Mouse (Mus musculus) left cerebral cortex, postnatal 36 days (tissue): ENCODE results near the gene Pfkfb3. TPM values are rescaled to one million over a fixed set of nuclear protein-coding genes. Genes with fewer than 3 reads are reported as not detected.
A peak's percentile ranks its signal among the peaks of the same experiment; 100 is the strongest.

Experiments
- DNase-seq, 2 experiments: peaks; one replicate each; pipeline ENCODE4 v3.0.0; 2021 to 2022; ENCODE audit warnings: low spot score in 2 of 2, mixed read lengths in 1 of 2
- intact Hi-C: fragments of 180-260 bp; cut with DNase I; formaldehyde crosslinking; loops from one replicate; pipeline ENCODE4 v1.15.1; 2025
- total RNA-seq, 2 experiments: library from RNA; stranded (reverse); gene quantifications; 2 replicates each; pipeline ENCODE4 v1.2.3; 2021

The Pfkfb3 gene
- total RNA-seq, 2 experiments from 2014 or later: 25.0 to 32.4 TPM

- intact Hi-C loops: no loop called here
These were observed 40.6 kb downstream of the Pfkfb3 start for GRCm38 (mm10) chr2:11513057-11513967.

GRCm38 (mm10) chr2:11512127-11512526 lies 41.8 kb downstream of the Pfkfb3 start:
- intact Hi-C loops: no loop called here
- no peak for DNase-seq

More at GRCm38 (mm10) chr2:11513057-11513967, 40.6 kb downstream of the Pfkfb3 start:
- peak in 1 of 2 experiments; percentile 19 for DNase-seq

DNA sequence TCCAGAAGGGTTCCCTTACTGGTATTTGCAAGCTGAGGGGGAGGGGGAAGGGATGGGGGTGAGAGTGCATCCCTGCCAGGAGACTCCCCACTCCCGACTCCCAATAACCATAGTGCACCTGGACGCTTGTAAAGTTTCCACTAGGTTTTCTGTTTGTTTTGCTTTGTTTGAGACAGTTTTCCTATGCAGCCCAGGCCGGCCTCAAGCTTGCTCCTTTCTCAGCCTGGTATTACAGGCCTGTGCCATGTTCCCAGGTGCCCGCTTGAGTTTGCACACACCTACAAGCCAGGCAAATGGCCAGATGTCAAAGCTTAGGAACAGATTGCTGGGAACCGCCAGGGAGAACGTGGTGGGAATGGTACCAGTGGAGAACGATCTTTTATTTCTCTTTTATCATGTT lies 50.1 kb downstream of the Pfkfb3 start:
- intact Hi-C loops: loop anchor here (5.0 kb wide), 2 partner anchors 34 to 76 kb away; no protein-coding TSS in a partner anchor
- DNase-seq: peak in 1 of 2 experiments; percentile 8

GRCm38 (mm10) chr2:11502901-11503431 lies 50.9 kb downstream of the Pfkfb3 start:
- intact Hi-C loops: loop anchor here (5.0 kb wide), 2 partner anchors 34 to 76 kb away; no protein-coding TSS in a partner anchor
- peak; percentile 84 to 87 for DNase-seq

DNA sequence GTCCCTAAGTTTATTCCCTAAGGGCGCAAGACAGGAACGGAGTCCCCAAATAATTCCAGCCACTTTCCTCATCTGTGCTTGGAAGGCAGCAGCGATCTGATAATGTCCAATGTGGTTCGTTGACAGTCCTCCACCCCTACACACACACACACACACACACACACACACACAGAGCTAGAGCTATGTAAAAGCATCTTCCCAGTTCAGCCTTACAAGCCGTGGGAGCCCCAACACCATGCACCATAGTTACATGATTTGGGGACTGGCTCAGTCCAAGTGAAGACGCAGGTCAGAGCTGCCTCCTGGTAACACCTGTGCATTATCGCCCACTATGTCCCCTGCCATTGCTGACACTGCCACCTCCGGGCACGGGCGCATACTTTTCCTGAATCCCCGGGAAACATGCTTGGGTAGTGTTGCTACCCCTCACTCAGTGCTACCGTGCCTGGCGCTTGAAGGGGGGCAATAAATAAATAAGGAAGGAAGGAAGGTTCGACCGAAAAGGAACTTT lies 51.6 kb downstream of the Pfkfb3 start:
- no peak for DNase-seq
- intact Hi-C loops: loop anchor here (5.0 kb wide), 2 partner anchors 35 to 75 kb away; no protein-coding TSS in a partner anchor

DNA sequence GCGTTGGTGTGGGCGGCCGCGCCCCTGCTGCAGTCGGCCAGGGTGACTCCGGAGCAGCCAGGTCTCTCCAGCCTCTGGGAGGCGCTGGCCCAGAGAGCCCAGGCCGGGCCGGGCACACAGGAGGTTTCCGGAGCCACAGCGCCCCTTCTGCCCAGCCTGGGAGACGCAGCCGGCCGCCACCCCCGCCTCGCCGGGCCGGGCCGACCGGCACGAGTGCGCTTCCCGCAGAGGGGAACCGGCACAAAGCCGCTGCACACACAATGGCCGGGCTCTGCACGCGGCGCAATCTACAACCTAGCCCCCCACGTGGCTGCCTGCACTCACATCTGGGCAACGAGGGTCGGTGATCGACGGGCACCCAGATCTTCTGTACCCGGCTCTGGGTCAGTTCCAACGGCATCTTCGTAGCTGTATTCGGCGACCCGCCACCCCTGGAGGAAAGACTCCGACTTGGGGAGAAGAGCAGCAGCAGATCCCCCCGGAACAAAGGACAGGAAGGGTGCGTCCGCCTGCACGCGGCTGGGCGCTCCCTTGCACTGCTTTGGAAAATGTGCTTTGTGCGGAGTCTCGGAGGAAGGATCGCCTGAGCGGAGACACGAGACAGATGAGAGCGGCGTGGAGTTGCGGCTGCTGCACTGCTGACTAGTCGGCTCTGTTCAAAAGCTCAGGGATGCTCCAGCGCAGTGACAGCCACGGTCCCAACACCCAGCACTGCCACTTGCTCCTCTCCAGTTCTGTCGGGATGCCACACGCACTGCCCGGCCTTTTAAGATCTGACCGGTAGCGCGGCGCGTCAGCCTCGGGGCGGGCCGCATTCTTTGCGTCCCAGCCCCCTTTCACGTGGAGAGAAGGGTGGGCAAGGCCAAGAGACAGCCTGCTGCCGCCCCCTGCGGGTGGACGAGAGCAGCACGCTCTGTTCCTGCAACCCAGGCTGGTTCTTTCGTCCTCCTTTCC lies 52.3 kb downstream of the Pfkfb3 start:
- intact Hi-C loops: loop anchor here (2.0 to 5.0 kb wide), 3 partner anchors 36 to 171 kb away; no protein-coding TSS in a partner anchor
- peak; percentile 92 for DNase-seq

DNA sequence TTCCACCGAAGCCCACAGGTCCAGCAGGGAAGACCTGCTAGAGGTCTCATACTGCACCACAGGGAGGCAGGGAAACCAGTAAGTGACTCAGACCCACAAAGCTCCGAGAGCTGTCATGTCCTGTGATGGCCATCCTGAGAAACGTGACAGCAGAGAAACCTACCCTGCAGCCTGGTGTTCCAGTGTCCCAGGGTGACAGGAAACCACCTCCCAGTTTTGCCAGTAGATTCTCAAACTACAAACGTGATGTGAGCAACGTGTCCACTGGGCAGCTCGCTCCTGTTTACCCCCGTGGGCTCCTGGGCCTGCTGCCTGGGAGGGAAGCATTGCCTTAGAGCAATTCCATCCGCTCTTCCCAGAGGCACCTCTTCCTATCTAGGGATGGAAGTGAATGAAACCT lies 53.2 kb downstream of the Pfkfb3 start:
- DNase-seq: peak in 1 of 2 experiments; percentile 31
- intact Hi-C loops: loop anchor here (2.0 to 5.0 kb wide), 3 partner anchors 37 to 170 kb away; no protein-coding TSS in a partner anchor

DNA sequence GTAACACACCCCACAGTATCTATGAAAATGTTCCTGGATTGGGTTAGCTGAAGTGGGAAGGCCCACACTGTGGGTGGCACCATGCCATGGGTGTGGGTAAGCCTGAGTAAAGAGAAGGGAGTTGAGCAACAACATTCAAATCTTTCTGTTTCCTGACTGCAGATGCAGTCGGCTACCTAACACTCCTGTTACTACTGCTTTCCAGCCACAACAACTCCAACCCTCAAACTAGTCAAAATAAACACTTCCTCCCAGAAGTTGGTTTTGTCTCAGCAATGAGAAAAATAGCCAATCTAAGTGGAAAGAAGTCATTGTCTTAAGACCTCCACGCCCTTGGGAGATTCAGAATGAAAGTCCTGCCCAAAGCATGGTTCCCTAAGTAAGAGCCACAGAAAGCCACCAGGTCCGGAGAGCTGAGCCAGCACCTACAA lies 57.3 kb downstream of the Pfkfb3 start:
- peak; percentile 33 to 34 for DNase-seq
- intact Hi-C loops: no loop called here

GRCm38 (mm10) chr2:11494841-11495255 lies 59.0 kb downstream of the Pfkfb3 start:
- peak in 1 of 2 experiments; percentile 29 for DNase-seq
- intact Hi-C loops: no loop called here

DNA sequence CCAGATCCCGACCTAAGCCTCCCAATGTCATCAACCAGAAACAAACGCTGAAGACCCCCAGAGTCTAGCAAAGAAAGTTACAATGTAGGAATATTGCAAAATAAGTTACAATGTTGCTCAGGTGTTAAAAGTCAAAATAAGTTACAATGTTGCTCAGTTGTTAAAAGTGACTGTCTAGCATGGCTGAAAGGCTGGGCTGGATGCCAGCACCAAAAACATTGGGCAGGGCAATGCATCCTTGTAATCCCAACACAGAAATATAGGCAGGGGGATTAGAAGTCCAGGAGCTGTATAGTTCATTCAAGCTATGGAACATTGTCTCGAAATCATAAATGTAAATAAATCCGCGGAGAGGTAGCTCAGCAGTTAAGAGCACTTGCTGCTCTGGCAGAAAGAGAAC lies 61.0 kb downstream of the Pfkfb3 start:
- intact Hi-C loops: no loop called here

DNA sequence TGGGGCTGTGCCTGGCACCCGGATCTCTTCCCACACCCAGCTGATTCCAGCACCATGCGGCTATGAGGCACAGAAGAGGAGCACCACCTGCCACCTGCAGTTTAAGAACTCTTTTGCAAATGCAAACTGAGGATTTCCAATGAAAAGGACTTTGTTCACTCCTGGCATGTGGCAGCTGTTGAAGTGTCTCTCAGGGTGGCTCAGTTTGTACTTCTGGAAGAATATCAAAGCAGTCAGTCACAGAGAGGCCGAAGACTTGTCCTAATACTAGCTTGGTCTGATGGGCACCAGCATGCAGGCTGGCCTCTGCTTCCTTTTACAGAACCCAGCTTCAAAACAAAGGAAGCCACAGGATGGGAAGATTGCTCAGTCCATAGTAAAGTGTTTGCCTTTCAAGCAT lies 62.4 kb downstream of the Pfkfb3 start:
- DNase-seq: no peak

More for the DNA sequence above, 61.0 kb downstream of the Pfkfb3 start:
- no peak for DNase-seq

GRCm38 (mm10) chr2:11490554-11490953 lies 63.3 kb downstream of the Pfkfb3 start:
- intact Hi-C loops: no loop called here
- no peak for DNase-seq

More for the DNA sequence above, 62.4 kb downstream of the Pfkfb3 start:
- intact Hi-C loops: no loop called here

- no peak for DNase-seq
- intact Hi-C loops: no loop called here
These were observed 70.7 kb downstream of the Pfkfb3 start for GRCm38 (mm10) chr2:11483226-11483625.

DNA sequence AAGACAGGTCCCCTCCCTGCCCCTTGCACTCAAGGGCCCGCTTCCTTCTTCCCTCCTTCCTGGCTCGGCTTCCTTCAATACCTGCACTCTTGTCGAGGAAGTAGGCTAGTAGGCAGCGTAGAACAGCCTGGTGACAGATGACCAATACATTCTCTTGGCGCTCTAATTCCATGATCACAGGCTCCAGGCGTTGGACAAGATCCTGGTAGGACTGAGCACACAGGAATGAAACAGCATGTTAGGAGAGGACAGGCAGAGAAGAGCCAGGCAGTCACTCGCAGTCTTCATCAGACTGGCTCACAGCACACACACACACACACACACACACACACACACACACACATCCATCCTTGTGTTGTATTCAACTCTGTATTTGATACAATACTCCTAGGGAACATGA lies 71.5 kb downstream of the Pfkfb3 start:
- intact Hi-C loops: no loop called here
- DNase-seq: no peak

DNA sequence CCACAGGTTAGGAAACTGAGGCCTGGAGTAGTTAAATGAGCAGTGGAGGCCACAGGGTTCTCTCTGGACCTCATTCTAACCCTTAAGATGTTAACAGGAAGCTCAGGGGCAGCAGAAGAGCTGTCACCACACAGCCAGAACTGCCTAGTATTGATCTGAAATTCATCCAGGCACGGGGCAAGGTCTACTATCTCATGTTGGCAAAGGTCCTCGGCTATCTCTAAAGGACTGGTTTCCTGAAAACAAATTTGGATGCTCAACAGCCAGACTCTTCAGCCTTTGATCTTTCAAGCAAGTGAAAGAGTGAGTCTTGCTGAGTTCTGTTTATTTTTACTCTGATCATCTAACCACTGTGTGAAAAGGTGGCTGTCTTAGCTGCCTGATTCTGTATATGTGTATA lies 74.9 kb downstream of the Pfkfb3 start:
- intact Hi-C loops: no loop called here
- DNase-seq: no peak

DNA sequence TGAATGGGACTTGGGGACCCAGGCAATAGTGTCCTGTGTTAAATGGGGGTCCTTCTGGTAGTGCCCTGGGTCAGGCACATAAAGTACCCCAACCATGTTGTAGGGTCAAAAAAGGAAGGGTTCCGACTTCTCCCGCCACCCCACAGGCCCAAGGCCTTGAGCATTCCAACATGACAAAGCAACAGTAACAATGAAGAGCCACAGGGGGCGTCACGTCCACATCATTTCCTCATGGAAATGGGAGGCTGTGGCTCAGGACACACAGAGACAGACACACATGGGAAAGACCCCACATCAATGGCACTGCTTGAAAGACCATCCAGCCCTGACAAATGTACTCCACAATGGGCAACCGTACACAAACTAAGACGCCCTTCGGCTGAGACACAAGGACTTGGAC lies 78.6 kb downstream of the Pfkfb3 start:
- intact Hi-C loops: no loop called here

GRCm38 (mm10) chr2:11464661-11465099 lies 89.2 kb downstream of the Pfkfb3 start:
- intact Hi-C loops: no loop called here
- no peak for DNase-seq

More for the DNA sequence above, 78.6 kb downstream of the Pfkfb3 start:
- no peak for DNase-seq

DNA sequence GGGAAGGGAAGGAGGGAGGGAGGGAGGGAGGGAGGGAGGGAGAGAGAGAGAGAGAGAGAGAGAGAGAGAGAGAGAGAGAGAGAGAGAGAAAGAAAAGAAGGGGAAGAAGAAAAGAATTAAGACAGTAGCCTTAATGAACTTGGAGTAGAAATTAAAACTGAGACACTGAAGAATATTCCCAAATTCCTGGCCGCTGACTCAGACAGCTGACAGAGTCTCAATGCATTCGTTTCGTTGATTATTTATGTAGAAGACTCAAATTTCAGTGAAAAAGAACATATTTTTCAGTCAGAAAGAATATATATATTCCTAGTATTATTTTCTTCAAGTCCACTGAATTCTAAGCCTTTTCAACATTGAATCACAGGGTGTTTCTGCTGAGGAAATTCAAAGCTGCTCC lies 92.9 kb downstream of the Pfkfb3 start:
- DNase-seq: no peak
- intact Hi-C loops: no loop called here

DNA sequence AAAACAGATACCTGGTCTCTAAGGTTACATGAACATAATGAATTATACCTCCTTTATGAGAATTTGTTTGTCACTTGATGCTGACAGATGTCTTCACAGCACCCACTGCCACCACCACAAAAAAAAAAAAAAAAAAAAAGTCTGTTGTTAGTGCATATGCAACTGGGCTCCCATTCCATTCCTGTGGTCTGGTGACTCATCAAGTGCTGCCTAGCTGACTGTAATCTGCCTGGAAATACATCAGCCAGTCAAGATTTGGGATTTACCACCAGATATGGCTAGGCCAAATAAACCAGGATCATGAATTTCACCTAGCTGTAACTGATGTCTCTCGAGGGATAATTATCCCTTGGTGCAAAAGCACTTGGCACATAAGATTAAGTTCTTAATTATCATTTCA lies 95.4 kb downstream of the Pfkfb3 start:
- DNase-seq: no peak
- intact Hi-C loops: no loop called here
